Mouse (Mus musculus) brown adipose tissue, adult 24 weeks (tissue): ENCODE measurements at regions not wholly inside any gene's neighbourhood (a gene's known extent, or its start where the extent isn't known, plus 50 kb on each side); places are given as distances from the start of the nearest gene placed in this dataset.

Experiments used
- H3K27ac ChIP-seq: fragments of 200-500 bp; replicated peaks from 2 replicates; pipeline ENCODE4 v1.5.1; 2012; ENCODE audit warnings: low read depth, mild to moderate bottlenecking, low read length
- H3K4me1 ChIP-seq: fragments of 200-500 bp; 2 replicates; pipeline ENCODE4 v1.6.1; 2012; ENCODE audit warnings: low read length, mixed read lengths; ENCODE audit not compliant: control insufficient read depth, insufficient read depth, insufficient read length
- H3K4me3 ChIP-seq: fragments of 200-500 bp; 2 replicates; pipeline ENCODE4 v1.5.1; 2012; ENCODE audit warnings: low read depth, mild to moderate bottlenecking, low read length, moderate library complexity; ENCODE audit not compliant: insufficient read depth

- Histone ChIP-seq H3K27ac (no peak overlapping the region), H3K4me1 (no peaks in the 10 kb centered on the region), H3K4me3 (no peak overlapping the region)
Observed at GRCm38 (mm10) chr6:89262958-89263357, 99.5 kb downstream of the Plxna1 start.

- Histone ChIP-seq H3K4me1 (no peaks in the 10 kb centered on the region), H3K27ac (no peak overlapping the region), H3K4me3 (no peak overlapping the region)
Observed at GRCm38 (mm10) chr6:89265296-89265695, 97.1 kb downstream of the Plxna1 start.
